Mouse (Mus musculus): ENCODE data around the gene Myo1a.

Myo1a gene

GRCm38 (mm10) chr10:127674046-127674655, 30.8 kb upstream of the Myo1a start:
- in situ Hi-C loops (cut with MboI, MseI): loop anchor here (10.0 to 25.0 kb wide), 2 partner anchors 512 to 821 kb away; partner anchors contain the start of genes B4galnt1, Myl6 and Myl6b

DNA sequence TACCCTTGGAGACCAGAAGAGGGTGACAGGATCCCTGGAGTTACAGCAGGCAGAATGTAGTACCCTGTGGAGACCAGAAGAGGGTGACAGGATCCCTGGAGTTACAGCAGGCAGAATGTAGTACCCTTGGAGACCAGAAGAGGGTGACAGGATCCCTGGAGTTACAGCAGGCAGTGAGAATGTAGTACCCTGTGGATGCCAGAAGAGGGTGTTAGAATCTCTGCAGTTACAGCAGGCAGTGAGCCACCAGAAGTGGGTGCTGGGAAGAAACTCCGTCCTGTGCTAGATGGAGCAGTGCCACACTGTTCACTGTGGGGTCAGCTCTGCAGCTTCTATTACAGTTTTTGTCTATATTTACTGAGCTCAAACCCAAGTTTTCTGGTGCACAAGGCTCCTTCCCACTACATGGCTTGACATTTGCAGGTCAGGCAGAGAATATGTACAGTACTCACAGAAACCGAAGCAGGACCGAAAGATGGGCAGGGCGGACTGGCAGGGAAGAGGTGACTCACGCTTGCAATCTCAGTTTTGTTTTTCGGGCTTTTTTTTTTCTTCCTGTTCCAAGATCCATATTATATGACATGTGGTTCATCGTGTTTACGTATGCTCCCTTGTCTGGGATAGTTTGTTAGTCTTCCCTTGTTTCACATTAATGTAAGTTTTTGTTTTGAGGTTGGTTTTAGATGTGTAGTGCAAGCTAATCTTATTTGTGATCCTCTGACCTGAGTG, 30.0 kb upstream of the Myo1a start:
- in situ Hi-C loops (cut with MboI, MseI): loop anchor here (5.0 to 25.0 kb wide), 3 partner anchors 33 to 820 kb away; partner anchors contain the start of genes B4galnt1, Myl6, Myl6b and Stat6

DNA sequence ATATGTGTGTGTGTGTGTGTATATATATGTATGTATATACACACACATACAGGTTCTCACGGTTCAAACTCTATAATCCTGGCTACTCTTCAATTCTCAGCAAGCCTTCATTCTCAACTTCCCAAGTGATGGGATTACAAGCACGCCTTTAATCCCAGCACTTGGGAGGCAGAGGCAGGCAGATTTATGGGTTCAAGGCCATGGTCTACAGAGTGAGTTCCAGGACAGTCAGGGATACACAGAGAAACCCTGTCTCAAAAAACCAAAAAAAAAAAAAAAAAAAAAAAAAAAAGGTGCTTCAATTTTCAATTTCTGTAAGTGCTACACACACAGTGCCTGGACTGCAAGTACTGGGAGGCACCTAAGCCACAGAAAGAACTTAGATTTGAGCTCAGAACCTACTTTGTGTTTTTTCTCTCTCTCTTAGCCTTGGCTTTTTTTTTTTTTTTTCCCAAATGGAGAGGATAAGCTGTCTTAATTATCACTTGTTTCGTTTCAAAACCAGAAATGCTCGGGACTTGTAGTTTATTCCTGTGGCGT, 29.0 kb upstream of the Myo1a start:
- in situ Hi-C loops (cut with MboI, MseI): loop anchor here (5.0 to 10.0 kb wide), 2 partner anchors 34 to 819 kb away; partner anchors contain the start of genes Myl6, Myl6b and Stat6

- in situ Hi-C loops (cut with MboI, MseI): loop anchor here (5.0 to 10.0 kb wide), 2 partner anchors 35 to 818 kb away; partner anchors contain the start of genes Myl6, Myl6b and Stat6
Observed at GRCm38 (mm10) chr10:127676691-127677548, 28.1 kb upstream of the Myo1a start.

- in situ Hi-C loops (cut with MboI, MseI): loop anchor here (5.0 to 10.0 kb wide), 2 partner anchors 35 to 817 kb away; partner anchors contain the start of genes Myl6, Myl6b and Stat6
Observed at GRCm38 (mm10) chr10:127677591-127678336, 27.2 kb upstream of the Myo1a start.

- in situ Hi-C loops (cut with MboI, MseI): loop anchor here (5.0 to 10.0 kb wide), 2 partner anchors 37 to 816 kb away; partner anchors contain the start of genes Myl6, Myl6b and Stat6
Observed at GRCm38 (mm10) chr10:127679208-127679607, 25.8 kb upstream of the Myo1a start.

DNA sequence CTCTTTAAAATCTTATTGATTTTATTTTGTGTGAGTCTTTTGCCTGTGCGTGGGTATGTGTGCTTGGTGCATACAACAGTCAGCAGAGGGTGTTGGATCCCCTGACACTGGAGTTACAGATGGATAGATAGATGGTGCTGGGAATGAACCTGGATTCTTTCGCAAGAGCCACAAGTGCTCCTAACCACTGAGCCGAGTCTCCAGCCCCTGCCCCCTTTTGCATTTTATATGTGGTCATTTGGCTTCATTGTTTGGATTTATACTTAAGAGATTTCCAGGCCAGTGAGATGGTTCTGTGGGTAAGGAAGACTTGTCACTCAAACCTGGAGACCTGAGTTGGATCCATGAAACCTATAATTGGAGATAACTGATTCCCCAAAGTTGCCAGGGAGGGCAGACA, 25.1 kb upstream of the Myo1a start:
- in situ Hi-C loops (cut with MboI, MseI): loop anchor here (5.0 to 10.0 kb wide), 2 partner anchors 38 to 815 kb away; partner anchors contain the start of genes Myl6, Myl6b and Stat6

- in situ Hi-C loops (cut with MboI, MseI): no loop called here
Observed at GRCm38 (mm10) chr10:127682886-127683285, 22.1 kb upstream of the Myo1a start.

GRCm38 (mm10) chr10:127691053-127691452, 13.9 kb upstream of the Myo1a start:
- in situ Hi-C loops (cut with MboI, MseI): no loop called here

- in situ Hi-C loops (cut with MboI, MseI): no loop called here
Observed at GRCm38 (mm10) chr10:127694636-127695035, 10.3 kb upstream of the Myo1a start.

GRCm38 (mm10) chr10:127695775-127696174, 9.2 kb upstream of the Myo1a start:
- in situ Hi-C loops (cut with MboI, MseI): no loop called here

- in situ Hi-C loops (cut with MboI, MseI): no loop called here
Observed at GRCm38 (mm10) chr10:127698966-127699365, 6.0 kb upstream of the Myo1a start.

GRCm38 (mm10) chr10:127703299-127703698, 1.7 kb upstream of the Myo1a start:
- in situ Hi-C loops (cut with MboI, MseI): no loop called here

- in situ Hi-C loops (cut with MboI, MseI): no loop called here
Observed at GRCm38 (mm10) chr10:127704293-127704692, 677 bp upstream of the Myo1a start.

DNA sequence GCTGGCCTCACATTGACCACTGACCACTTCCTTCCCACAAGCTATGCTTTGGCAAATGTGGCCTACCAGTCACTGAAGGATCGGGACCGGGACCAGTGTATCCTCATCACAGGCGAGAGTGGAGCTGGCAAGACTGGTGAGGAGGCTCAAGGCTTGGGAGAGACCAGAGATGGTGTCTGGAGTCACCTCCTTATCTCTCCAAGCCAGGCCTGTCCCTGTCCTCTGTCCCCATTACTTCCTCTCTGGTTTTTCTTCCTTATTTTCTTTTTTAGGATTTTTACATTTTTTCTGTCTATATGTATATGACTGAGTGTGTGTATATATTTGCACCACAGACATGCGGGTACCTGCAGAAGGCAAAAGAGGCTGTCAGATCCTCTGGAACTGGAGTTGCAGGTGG, 813 bp downstream of the Myo1a start:
- in situ Hi-C loops (cut with MboI, MseI): no loop called here

DNA sequence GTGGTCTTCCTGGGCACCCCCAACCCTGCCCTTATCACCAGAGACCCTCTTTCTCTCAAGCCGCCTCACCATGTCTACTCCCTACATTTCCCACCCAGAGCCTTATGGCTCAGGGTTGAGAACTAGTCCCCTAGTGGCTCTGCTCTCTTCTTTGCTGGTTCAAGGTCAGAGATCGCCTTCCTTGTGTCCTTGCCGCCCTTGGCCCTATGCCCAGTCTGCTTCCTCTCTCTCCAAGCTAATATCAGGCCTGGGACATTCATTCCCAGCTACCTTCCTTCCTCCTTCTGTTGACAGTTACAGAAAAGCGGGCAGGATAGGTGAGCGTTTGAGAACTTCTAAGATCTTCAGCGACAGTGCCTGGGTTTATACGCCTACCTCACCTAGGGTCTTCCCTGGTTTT, 2.8 kb downstream of the Myo1a start:
- in situ Hi-C loops (cut with MboI, MseI): no loop called here

- in situ Hi-C loops (cut with MboI, MseI): no loop called here
Observed at GRCm38 (mm10) chr10:127708850-127709370, 3.9 kb downstream of the Myo1a start.

DNA sequence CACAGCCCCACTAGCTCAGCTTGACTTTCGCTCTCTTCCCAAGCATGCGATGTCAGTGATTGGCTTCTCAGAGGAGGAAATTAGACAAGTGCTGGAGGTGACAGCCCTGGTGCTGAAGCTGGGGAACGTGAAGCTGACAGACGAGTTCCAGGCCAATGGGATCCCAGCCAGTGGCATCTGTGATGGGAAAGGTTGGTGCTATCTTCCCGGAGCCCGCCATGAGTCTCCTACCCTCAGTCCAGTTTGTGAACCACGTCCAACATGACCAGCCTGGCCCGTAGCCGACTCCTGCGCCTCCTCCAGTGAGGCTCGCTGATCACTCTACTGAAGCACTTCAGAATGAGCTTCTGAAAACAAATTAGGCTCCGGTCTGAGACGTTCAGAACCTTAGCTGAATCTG, 5.4 kb downstream of the Myo1a start:
- in situ Hi-C loops (cut with MboI, MseI): no loop called here

GRCm38 (mm10) chr10:127712736-127713135, 7.8 kb downstream of the Myo1a start:
- in situ Hi-C loops (cut with MboI, MseI): no loop called here

DNA sequence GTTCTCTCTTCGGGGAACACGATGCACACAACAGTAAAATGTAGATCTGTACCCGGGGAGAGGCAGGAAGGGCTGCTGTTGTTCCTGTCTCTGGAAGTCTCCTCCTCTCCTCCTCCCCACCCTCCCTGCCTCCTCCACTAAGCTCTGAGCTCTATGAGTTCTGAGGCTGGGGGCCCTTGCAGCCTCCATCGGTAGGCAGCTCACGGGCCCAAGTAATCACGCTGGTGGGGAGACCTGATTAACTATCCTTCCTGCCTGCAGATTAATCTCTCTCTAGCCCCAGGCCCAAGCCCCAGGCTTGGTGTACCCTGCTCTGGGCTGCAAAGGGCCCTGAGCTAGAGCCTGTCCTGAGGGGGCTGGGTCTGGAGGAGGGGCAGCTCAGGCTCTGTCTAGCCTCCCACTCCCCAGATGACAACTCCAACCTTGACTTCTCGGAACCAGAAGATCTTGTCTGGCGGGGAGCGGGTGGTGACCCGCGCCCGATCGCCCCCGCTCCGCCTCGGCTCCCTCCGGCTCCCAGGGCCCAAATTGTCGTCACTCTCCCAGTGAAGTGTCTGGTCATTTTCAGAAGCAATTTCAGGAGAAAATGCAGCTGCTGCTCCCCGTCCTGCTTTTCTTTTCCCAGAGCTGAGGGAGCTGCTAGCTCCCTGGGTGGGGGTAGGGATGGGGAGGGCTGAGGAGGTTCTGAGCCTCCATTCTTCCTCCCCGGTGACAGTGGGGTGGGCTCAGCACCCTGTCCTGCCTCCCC, 16.9 kb downstream of the Myo1a start:
- in situ Hi-C loops (cut with MboI, MseI): no loop called here
